Mouse (Mus musculus) skeletal muscle tissue, adult 2 months (tissue): ENCODE data around the gene Tmod1.

Experiments used
- DNase-seq: peaks from one replicate; pipeline ENCODE4 v3.0.0-alpha.2; 2012; ENCODE audit warnings: low read depth, low spot score

Tmod1 gene

DNA sequence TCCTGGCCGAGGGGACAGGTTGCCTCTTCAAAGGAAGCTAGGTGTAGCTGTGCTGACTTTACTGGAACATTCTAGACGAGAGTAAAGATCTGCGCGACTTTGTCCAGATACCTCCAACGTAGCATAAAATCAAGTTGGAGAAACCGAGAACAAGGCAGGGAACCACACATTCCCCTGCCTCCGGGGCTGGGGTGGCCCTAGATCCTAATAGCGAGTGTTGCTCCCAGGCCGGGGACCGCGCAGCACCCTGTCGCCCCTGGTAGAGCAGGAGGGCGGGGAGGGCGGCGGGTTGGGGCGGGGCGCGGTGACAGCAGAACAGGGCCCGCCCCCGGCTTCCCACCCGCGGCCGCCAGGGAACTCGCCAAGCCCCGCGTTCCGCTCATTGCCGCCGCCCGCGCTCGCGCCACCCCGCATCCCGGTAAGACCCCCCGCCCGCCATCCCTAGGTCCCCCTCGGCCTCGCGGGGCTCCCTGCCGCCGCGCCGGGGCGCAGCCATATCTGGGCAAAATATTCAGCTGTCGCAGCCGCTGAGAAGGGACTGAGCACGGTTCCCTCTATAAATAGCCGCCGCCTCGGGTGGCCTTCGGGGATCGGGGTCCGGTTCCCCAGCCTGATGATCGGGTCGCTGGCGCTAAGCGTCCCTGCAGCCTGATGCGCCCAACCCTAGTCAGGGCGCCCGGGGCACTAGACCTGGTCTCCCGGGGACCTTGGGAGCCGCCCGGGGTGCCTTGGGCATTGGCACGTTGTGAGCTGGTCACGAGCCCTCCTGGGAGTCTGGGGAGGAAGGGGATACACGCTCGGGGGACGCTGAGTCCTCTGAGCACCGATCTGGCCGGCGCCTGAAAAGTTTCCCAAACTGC, at the start of gene Tmod1:
Gene Tmod1, plus strand, starts transcription at position 44 of the 860 bp plus-strand sequence.
- DNase-seq, result peak; percentile 74

- no peak for DNase-seq
These were observed 48.2 kb upstream of the Tmod1 start for GRCm38 (mm10) chr4:45990427-45991135.

GRCm38 (mm10) chr4:45998536-45998935, 40.2 kb upstream of the Tmod1 start:
- no peak for DNase-seq

GRCm38 (mm10) chr4:46008142-46008793, 30.5 kb upstream of the Tmod1 start:
- DNase-seq, result no peak

DNA sequence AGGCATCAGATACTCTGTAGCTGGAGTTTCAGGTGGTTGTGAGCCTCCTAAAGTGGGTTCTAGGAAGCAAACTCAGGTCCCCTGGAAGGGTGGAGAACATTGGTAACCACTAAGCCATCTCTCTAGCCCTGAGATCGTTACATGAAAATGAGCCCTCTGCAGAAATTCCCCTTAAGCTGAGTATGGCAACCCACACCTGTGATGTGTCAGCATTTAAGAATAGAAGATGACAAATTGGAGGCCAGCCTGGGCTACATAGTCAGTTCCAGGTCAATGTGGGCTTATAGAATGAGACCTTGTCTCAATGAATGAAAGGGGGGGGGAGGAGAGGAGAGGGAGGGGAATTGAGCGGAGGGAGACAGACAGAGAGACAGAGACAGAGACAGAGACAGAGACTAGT, 27.0 kb upstream of the Tmod1 start:
- DNase-seq, result no peak

GRCm38 (mm10) chr4:46015605-46016004, 23.1 kb upstream of the Tmod1 start:
- no peak for DNase-seq

DNA sequence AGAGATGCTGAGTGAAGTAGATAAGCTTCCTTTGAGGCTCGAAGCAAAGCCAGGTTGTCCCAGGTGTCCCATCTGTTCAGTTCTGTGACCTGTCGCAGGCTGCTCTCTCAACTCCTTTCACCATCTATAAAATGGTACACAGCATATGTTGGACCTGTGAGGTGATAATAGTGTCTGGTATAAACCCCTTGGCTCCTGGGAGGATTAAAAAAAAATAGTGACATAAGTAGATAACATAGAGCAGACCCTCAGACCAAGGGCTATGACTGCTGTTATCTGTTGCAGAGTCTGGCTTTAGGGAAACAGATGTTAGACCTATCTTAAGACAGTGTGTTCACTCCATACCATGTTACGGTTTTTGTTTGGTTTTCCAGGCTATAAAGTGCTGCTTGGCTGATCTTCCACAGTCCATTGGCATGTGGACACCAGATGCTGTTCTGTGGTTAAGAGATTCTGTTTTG, 15.7 kb upstream of the Tmod1 start:
- DNase-seq, result no peak

DNA sequence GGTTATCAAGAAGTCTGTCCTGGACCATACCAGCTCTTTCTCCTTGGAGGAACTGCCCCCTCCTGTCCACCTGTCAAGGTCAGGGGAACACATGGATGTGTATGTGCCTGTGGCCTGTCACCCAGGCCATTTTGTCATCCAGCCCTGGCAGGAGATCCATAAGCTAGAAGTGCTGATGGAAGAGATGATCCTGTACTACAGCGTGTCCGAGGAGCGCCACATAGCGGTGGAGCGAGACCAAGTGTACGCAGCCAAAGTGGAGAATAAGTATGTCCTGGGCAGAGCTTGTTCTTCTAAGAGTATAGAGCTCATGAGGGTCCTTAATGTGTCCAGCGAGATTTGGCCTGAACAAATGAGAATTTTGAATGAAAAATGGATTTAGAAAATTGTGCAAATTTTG, 12.8 kb upstream of the Tmod1 start:
- no peak for DNase-seq

GRCm38 (mm10) chr4:46028224-46028623, 10.5 kb upstream of the Tmod1 start:
- no peak for DNase-seq

GRCm38 (mm10) chr4:46028781-46029180, 10.0 kb upstream of the Tmod1 start:
- no peak for DNase-seq

DNA sequence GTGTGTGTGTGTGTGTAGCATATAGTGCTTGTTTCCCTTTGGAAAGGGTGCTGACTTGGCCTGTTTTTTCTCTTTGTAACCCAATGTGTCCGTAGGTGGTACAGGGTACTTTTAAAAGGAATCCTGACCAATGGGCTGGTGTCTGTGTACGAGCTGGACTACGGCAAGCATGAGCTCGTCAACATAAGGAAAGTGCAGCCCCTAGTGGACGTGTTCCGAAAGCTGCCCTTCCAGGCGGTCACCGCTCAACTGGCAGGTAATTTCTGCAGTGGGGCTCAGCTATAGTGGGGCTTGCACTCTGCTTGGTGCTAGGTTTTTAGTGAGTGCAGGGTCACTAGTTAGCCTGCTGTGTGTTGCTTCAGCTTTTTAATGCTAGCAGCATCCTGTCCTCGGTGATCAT, 9.2 kb upstream of the Tmod1 start:
- no peak for DNase-seq

DNA sequence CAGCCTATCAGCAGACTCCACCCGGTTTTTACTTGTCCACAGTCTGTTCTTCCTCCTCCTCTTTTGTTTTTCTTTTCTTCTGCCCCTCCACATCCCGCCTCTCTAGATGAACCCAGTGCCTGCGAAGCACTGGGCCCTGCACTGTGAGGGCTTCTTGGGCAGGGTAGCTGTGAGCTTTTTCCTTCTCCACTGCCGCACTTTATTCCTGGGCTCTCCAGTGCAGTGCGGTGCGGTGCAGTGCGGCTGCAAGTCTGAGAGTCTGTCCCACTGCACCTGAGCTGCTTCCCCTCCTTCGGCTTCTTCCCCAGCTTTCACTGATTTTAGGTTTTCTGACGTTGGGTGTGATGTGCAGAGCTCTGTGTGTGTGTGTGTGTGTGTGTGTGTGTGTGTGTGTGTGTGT, 6.3 kb upstream of the Tmod1 start:
- DNase-seq, result no peak

- DNase-seq, result no peak
These were observed 5.5 kb upstream of the Tmod1 start for GRCm38 (mm10) chr4:46033197-46033596.

DNA sequence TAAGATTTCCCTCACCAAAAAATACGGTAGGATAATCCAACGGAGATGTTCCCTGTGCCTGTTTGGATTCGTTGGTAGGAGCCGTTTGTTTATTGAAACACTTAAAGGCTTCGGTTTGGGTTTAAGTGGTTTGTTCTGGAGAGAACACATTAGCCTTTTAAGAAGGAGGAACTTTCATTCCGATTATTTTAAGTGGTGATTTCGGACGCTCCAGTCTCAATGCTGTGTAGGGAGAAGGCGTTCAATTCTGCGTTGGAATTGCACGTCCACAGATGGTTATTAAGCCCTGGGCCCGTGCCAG, 194 bp upstream of the Tmod1 start:
- no peak for DNase-seq

- peak; percentile 68 for DNase-seq
These were observed 1.2 kb downstream of the Tmod1 start for GRCm38 (mm10) chr4:46039899-46040298.

DNA sequence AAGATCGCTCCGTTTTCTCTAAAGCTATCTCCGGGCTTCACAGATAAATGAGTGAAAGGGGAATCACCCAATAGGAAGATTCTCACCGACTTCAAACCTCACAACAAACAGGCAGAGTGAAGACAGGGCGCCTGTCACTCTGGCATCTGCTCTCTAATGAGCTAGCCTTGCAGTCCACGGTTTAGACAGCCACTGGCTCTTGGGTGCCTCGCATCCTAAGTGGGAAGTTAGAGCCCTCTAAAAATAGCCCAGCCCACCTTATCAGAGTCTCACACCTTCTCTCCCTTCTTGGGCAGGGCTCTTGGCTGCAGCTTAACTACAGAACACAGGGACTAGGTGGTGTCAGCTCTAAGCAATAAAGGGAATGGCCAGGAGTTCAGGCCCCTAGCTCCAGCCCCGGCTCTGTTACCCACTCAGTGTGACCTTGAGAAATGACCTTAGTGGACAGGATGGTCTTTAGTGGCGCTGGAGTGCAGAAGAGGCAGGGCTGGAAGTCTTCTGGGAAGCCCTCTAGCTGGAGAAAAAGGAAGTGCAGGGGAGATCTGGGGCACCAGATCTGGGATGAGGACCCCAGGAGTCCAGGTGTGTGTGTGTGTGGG, 2.0 kb downstream of the Tmod1 start:
- no peak for DNase-seq

DNA sequence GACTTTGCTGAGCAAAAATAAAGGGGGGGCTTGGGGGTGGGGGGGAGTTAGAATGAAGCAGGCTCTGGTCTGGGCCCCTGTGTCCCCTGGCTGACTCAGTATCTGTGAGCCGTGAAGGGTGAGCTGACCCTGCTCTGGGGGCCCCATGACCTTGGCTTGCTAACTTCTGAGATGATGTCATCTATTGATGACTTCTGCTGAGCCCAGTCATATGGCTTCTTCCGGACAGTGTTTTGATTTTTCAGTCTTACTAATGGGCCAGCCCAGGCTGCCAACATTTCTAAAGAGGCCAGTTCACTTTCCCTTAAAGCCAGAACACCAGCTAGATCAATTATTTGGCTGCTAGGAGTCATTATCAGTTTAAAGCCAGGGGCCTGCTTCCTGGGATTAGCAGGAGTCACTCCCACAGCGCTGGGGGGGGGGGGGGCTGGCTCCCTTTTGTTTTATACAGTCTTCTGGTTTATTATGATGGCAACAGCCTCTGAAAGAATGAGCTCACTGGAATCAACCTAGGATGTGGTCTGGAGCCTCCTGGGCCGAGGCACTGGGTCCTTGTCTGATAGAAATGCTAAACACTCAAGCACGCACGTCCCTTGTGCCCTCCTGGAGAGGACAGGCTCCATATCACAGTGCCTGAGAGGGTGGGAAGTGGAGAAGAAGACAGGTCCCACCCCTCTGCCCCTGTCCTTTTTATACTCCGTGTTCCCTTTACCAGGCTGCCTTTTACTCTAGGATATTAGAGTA, 3.2 kb downstream of the Tmod1 start:
- no peak for DNase-seq

DNA sequence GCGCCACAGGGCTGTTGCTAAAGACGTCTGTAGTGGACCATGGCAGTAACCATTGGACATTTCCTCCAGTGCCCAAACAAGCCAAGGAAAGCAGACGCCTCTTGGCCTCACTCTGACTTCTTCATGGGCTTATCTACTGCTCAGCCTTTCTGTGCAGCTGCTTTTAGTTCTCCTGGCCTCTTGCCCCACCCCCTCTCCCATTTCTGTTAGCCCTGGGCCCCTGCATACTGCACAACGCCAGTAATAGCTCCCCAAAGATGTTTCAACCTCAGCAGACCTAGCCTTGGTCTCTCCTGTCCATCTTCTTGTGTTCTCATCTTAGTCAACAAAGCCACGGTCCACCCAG, 3.7 kb downstream of the Tmod1 start:
- peak; percentile 67 for DNase-seq

DNA sequence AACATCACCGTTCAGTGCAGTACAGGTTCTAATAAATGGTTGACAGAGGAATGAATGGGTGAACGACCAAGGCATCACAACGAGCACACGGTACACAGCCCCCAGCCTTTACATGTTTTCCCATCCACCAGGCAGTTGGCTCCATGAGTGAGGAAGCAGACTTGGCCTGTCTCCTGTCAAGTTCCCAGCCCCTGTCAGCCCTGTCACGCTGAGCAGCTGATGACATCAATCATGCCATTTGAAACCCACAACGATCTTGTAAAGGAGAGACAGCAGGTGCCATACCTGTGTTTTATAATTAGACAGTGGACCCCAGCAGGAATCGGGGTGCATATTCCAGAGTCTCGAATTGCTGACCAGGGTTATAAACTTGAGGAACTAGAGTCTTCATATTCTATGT, 4.6 kb downstream of the Tmod1 start:
- peak; percentile 78 for DNase-seq

DNA sequence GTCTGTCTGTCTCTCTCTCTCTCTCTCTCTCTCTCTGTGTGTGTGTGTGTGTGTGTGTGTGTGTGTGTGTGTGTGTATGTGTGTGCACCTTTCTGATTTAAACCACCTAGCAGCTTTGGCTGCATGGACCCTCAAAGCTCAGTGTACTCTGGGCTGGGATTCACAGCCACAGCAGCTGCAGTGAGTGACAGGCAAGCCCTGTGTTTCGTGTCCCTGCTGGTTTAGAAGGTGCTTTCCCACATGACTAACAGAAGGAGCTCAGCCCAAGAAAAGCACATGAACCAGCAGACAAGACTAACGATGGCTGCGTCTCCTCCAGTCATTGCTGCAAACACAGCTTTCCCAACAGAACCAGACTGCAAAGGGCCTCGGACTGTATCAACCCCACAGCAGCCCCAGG, 9.2 kb downstream of the Tmod1 start:
- no peak for DNase-seq

DNA sequence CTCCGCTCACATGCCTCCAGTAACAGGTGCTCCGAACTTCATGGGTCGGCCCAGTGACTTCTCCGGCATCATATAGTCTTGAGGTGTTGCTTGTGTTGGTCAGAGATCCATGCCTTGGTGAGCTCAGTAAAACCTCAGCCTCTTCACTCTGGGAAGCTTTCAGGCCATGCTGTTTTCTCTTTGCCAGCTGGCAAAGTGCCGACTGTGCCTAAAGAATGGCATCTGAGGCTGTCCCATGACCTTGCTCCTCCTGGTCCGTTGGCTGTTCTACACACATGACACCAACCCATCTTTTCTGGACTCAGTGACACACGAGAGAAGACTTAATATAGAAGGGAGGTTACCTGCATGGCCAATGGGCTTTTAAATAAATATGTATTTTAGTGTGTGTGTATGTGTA, 9.7 kb downstream of the Tmod1 start:
- no peak for DNase-seq
